Mouse (Mus musculus): Measurements from ENCODE around the gene Ptgfrn.

Ptgfrn gene

DNA sequence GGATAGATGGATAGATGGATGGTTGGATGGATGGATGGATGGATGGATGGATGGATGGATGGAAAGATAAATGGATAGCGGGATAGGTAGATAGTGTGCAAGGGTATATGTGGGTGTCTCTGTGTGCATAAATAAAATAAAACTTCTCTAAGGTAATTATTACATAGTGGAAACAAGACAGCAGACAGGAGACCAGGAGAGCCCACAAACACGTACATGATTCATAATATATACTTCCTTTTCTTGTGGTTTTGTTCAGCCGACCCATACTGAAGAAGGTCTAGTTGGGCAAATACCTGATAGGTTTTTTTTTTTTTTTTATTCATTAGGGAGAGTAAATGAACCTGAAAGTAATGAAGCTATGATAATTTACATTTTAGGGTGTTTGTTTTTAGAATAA, 96.5 kb downstream of the Ptgfrn start:
- in situ Hi-C loops (cut with MboI, MseI), result no loop called here

GRCm38 (mm10) chr3:101013005-101013404, 97.1 kb downstream of the Ptgfrn start:
- in situ Hi-C loops (cut with MboI, MseI), result no loop called here

DNA sequence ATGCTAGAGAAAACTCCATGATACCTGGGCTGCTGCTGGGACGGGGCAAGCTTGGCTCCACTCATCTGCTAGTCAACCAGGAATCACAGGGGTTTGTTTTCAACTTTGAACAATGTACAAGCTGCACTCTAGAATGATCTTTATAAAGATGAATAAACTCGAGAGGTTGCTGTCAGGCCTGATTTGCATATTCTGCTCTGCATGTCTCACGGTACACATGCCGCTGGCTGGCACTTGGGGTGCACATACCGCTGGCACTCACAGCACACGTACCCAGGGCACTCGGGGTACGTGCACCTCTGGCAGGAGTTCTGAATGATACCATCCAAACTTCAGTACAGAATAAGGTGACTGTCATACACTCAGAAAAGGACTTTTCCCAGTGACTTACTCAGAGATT, 97.5 kb downstream of the Ptgfrn start:
- in situ Hi-C loops (cut with MboI, MseI), result no loop called here

DNA sequence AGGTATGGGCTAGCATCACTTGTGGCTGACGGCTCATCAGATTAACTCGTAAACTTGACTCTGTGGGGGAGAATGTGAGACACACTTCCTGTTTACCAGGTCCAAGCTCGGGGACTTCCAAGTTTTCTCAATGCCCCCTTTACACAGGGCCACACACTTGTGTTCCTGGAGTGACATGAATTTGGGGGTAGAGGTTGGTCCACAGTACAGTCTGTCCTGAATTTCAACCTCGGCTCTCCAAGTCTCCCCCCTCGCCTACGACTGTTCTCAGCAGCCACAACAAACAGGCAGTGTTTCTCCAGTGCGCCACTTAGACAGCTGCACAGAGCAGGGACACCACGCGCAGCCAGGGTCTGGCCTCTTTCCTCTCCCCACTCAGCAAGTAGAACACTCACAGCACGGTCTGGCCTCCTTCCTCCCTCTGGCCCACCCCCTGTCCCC, 97.9 kb downstream of the Ptgfrn start:
- in situ Hi-C loops (cut with MboI, MseI), result no loop called here

GRCm38 (mm10) chr3:101011203-101011600, 98.9 kb downstream of the Ptgfrn start:
- in situ Hi-C loops (cut with MboI, MseI), result no loop called here

GRCm38 (mm10) chr3:101010589-101011202, 99.4 kb downstream of the Ptgfrn start:
- in situ Hi-C loops (cut with MboI, MseI), result no loop called here

GRCm38 (mm10) chr3:101007112-101007782, 102.8 kb downstream of the Ptgfrn start:
- in situ Hi-C loops (cut with MboI, MseI), result loop anchor here in 1 of 2 experiments (10.0 kb wide), 1 partner anchor 88 kb away; no protein-coding TSS in a partner anchor

GRCm38 (mm10) chr3:101005392-101005791, 104.7 kb downstream of the Ptgfrn start:
- in situ Hi-C loops (cut with MboI, MseI), result loop anchor here in 1 of 2 experiments (10.0 kb wide), 1 partner anchor 89 kb away; no protein-coding TSS in a partner anchor

GRCm38 (mm10) chr3:101003575-101004356, 106.3 kb downstream of the Ptgfrn start:
- in situ Hi-C loops (cut with MboI, MseI), result loop anchor here in 1 of 2 experiments (10.0 kb wide), 1 partner anchor 91 kb away; no protein-coding TSS in a partner anchor

- in situ Hi-C loops (cut with MboI, MseI), result loop anchor here (10.0 kb wide), 2 partner anchors 95 to 1555 kb away; no protein-coding TSS in a partner anchor
Observed at GRCm38 (mm10) chr3:100999732-101000131, 110.3 kb downstream of the Ptgfrn start.

- in situ Hi-C loops (cut with MboI, MseI), result loop anchor here in 1 of 2 experiments (10.0 kb wide), 1 partner anchor 1556 kb away; no protein-coding TSS in a partner anchor
Observed at GRCm38 (mm10) chr3:100998904-100999340, 111.2 kb downstream of the Ptgfrn start.

DNA sequence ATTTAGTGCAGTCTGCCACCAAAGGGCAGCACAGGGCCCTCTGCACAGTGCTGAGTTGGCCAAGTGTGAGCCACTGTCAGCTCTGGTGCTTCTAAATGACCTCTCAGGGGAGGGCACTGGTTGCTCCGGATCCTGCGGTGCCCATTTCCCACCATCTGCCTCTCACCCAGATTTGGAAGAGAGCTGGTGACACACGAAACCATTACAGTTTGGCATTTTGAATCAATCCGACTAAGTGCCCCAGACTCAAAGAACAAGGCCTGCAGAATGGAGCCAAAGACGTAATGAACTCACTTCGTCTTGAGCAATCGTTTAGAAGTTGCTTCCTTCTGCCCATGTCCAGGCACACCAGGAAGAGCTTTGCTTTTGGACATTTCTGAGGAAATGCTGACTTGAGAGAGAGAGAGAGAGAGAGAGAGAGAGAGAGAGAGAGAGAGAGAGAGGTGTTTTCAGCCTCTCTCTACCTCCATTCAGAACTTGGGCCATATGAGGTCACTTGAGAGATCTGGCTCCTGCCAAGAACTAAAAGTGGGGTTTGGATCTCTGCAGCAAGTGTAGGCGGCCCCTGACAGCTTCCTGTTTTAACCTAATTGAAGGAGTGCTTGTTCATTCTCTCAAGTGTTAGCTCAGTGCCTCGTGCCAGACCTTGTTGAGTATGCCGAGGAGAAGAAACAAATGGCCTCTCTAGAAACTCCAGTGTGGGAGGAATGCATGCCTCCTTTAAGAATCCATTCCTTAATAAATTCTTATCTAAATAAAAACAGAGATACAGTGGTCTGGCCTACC, 112.1 kb downstream of the Ptgfrn start:
- in situ Hi-C loops (cut with MboI, MseI), result loop anchor here in 1 of 2 experiments (10.0 kb wide), 1 partner anchor 1557 kb away; no protein-coding TSS in a partner anchor

DNA sequence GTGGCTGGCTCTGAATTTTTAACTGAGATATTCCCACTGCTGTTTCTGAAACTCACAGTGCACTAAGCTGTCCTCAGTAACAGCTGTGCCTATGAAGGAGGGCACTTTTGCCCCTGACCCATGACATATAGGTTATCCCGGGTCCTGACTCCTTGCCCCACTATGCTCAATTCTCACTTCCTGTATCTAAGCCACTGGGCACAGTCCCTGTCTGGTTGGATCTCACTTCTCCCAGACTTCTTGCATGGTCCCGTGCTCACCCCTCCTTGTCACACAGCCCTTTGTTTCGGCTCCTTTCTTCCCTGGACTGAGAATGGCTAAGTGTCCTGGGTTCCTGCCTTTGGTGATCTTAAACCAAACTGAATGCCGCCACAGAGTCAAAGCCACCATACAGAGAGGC, 115.8 kb downstream of the Ptgfrn start:
- in situ Hi-C loops (cut with MboI, MseI), result loop anchor here in 1 of 2 experiments (10.0 kb wide), 1 partner anchor 1561 kb away; no protein-coding TSS in a partner anchor

- in situ Hi-C loops (cut with MboI, MseI), result loop anchor here in 1 of 2 experiments (10.0 kb wide), 1 partner anchor 1561 kb away; no protein-coding TSS in a partner anchor
Observed at GRCm38 (mm10) chr3:100993718-100994117, 116.4 kb downstream of the Ptgfrn start.

DNA sequence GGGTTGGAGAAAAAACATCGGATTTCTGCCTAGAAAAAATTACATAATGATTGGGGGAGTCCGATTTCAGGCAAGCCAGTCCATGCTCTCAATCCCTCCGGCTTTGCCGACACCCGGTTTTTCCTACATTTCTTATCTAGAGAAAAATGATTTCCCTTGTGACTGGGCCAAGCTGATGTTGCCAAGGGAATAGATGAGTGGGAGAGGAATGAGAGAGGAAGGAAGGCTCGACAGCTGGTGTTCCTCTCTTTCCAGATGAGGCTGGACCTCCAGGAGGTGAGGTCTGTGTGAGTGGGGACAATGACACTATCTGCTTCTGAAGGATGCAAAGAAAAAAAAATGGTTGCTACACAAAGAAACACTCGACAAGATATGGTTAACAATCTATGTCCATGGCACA, 116.9 kb downstream of the Ptgfrn start:
- in situ Hi-C loops (cut with MboI, MseI), result loop anchor here in 1 of 2 experiments (10.0 kb wide), 1 partner anchor 1562 kb away; no protein-coding TSS in a partner anchor

All from T-helper 17 cell (primary cell).